Mouse (Mus musculus) bone marrow, adult 2 months (tissue): ENCODE measurements around the gene Dysf.
"Not testable (repeated sequence)": the region's sequence is repeated elsewhere in the genome, so short reads cannot be mapped to it uniquely, and the experiment has no call there.

Experiments
- CTCF ChIP-seq: fragments of 200-500 bp; IDR thresholded peaks from 2 replicates; pipeline ENCODE4 v1.5.1; 2011; ENCODE audit warnings: low read length, control low read depth; ENCODE audit not compliant: control insufficient read depth, insufficient read depth
- POLR2A ChIP-seq: fragments of 200-500 bp; IDR thresholded peaks from 2 replicates; pipeline ENCODE4 v1.6.1; 2011; ENCODE audit warnings: low read depth, mild to moderate bottlenecking, control low read depth, low read length, borderline replicate concordance; ENCODE audit not compliant: control insufficient read depth

DNA sequence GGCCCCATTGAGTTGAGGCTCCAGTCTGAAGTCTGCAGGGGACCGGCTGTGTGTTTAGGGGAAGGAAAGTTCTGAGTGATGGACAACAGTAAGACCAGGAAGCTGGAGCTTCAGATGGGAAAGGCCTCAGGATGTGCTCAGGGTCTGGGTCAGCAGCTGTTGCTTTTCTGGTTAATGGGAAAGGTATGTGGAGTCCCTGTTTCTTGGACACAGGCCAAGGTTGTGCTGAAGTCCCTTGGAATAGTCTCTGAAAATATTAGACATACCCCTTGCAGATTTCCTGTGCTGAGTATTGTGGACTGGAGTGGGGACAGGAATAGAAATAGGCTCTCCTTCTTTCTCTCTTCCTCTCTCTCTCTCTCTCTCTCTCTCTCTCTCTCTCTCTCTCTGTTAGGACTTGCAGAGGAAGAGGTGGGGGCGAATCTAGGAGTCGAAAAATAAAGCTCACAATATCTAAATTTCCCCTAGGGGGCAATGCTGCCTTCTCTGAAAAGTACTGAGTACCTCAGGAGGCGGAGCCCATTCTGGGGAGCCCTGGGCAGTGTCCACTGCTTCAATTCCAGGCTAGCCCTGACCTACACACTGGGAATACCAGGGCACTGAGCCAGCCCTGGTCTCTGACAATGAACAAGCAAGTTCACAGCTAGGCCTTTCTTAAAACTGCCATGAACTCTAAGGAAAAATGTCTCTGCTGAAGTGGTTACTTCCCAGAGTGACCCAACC, 6.7 kb downstream of the Dysf start:
- TF ChIP-seq POLR2A, CTCF: not testable (repeated sequence)
